Mouse (Mus musculus): ENCODE measurements at regions not wholly inside any gene's neighbourhood (a gene's known extent, or its start where the extent isn't known, plus 50 kb on each side); places are given as distances from the start of the nearest gene placed in this dataset.
"Not testable (repeated sequence)": the region's sequence is repeated elsewhere in the genome, so short reads cannot be mapped to it uniquely, and the experiment has no call there.

GRCm38 (mm10) chr2:92804916-92805315 is 110.0 kb upstream of the Syt13 start:
- H3K4me2 ChIP-seq, result no peak overlapping the region
- H3K36me3 ChIP-seq, result no peaks in the 10 kb centered on the region
- H3K4me1 ChIP-seq (replicated peaks), result peaks cover 21% of the 10 kb centered on the region
- H3K27ac ChIP-seq (ENCODE audit: poor library complexity, severe bottlenecking), result no peak overlapping the region
- ATAC-seq (ENCODE audit: insufficient number of reproducible peaks, low FRiP score), result no peak
- H3K27me3 ChIP-seq (replicated peaks), result peaks cover 29% of the 10 kb centered on the region
- no peak overlapping the region for H3K9ac ChIP-seq
- WGBS, result 71% methylated on average over 1 of the region's 1 CpGs
- H3K9me3 ChIP-seq (replicated peaks), result no peaks in the 10 kb centered on the region
- no peak overlapping the region for H3K4me3 ChIP-seq

DNA sequence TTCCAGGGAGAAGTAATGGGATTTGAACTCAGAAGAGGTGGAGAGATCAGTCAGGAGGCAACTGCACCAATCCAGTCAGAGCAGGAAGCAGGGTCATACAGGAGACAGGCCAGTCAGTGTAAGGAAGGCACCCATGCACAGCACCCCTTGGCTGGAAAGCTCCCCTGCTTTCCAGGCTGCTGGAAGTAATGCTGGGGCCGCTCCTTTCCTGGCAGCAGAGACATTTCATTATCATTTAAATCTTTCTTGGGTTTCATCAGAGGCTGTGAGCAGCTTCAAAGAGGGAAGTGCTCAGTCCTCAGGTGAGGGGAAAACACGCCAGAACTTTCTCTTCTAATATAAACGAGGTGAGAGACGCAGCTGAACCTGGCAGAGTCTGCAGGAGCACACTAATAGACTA is 109.1 kb upstream of the Syt13 start:
- Histone ChIP-seq H3K9ac (no peak overlapping the region), H3K4me1 (replicated peaks) (peaks cover 19% of the 10 kb centered on the region), H3K4me3 (no peak overlapping the region), H3K4me2 (no peak overlapping the region), H3K27me3 (replicated peaks) (peaks cover 29% of the 10 kb centered on the region), H3K27ac (ENCODE audit: poor library complexity, severe bottlenecking) (no peak overlapping the region), H3K9me3 (replicated peaks) (no peaks in the 10 kb centered on the region), H3K36me3 (no peaks in the 10 kb centered on the region)
- no peak for ATAC-seq (ENCODE audit: insufficient number of reproducible peaks, low FRiP score)
- 33% methylated on average over 4 of the region's 4 CpGs for WGBS

- Histone ChIP-seq H3K4me1 (replicated peaks) (peaks cover 12% of the 10 kb centered on the region), H3K9me3 (replicated peaks) (no peaks in the 10 kb centered on the region), H3K4me3 (no peak overlapping the region), H3K9ac (no peak overlapping the region), H3K4me2 (no peak overlapping the region), H3K36me3 (no peaks in the 10 kb centered on the region), H3K27ac (ENCODE audit: poor library complexity, severe bottlenecking) (no peak overlapping the region), H3K27me3 (replicated peaks) (peaks cover 30% of the 10 kb centered on the region)
- no peak for ATAC-seq (ENCODE audit: insufficient number of reproducible peaks, low FRiP score)
- whole genome bisulfite sequencing, result 19% methylated on average over 6 of the region's 7 CpGs
Observed at GRCm38 (mm10) chr2:92806481-92807195, 108.3 kb upstream of the Syt13 start.

- Histone ChIP-seq H3K9ac (no peak overlapping the region), H3K4me3 (no peak overlapping the region), H3K36me3 (no peaks in the 10 kb centered on the region), H3K4me1 (replicated peaks) (peaks cover 12% of the 10 kb centered on the region), H3K4me2 (no peak overlapping the region), H3K27me3 (replicated peaks) (peaks cover 37% of the 10 kb centered on the region), H3K9me3 (replicated peaks) (no peaks in the 10 kb centered on the region), H3K27ac (ENCODE audit: poor library complexity, severe bottlenecking) (no peak overlapping the region)
- WGBS, result 11% methylated on average over 8 of the region's 8 CpGs
- no peak for ATAC-seq (ENCODE audit: insufficient number of reproducible peaks, low FRiP score)
Observed at GRCm38 (mm10) chr2:92807404-92807803, 107.5 kb upstream of the Syt13 start.

DNA sequence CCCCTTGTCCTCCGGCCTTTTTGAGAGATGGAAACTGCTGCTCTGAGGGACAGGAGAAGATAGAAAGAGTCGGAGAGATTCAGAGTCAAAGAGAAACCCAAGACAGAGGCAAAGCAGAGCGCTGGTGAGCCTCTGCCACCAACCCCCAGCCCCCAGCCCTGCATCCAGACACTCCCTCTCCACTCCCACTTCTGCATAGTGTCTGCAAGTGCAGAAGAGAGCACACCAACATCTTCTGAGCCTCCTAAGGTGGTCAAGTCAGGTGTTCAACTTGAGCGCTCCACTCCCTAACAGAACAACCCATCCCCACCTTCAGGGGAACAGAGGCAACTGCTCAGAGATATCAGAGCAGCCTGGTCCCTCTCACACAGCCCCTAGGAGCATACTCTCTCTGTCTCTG is 106.8 kb upstream of the Syt13 start:
- Histone ChIP-seq H3K27ac (ENCODE audit: poor library complexity, severe bottlenecking) (no peak overlapping the region), H3K27me3 (replicated peaks) (peaks cover 41% of the 10 kb centered on the region), H3K4me2 (no peak overlapping the region), H3K9me3 (replicated peaks) (no peaks in the 10 kb centered on the region), H3K36me3 (no peaks in the 10 kb centered on the region), H3K4me3 (no peak overlapping the region), H3K4me1 (replicated peaks) (peaks cover 12% of the 10 kb centered on the region), H3K9ac (no peak overlapping the region)
- ATAC-seq (ENCODE audit: insufficient number of reproducible peaks, low FRiP score), result no peak
- 63% methylated on average over 4 of the region's 4 CpGs for WGBS

DNA sequence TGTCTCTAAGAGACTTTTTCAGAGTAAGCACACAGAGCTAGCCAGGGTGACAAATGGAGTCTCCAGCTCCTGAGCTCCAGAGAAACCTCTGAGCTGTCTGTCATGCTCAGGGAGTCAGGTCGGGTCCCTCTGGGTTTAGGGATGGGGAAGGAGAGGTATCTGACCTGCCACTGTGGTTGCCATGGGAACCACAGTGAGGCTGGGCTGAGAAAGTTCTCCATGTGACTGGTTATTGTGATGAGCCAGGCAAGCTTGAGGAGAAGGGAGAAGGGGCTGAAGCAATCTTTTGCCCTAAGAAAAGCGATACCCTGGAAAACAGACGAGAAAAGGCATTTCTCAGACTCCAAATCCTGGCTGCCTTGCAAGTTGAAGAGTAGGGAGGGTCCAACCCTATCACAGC is 105.7 kb upstream of the Syt13 start:
- Histone ChIP-seq H3K4me1 (replicated peaks) (peaks cover 12% of the 10 kb centered on the region), H3K27me3 (replicated peaks) (peaks cover 41% of the 10 kb centered on the region)
- WGBS, result 39% methylated on average over 3 of the region's 3 CpGs

DNA sequence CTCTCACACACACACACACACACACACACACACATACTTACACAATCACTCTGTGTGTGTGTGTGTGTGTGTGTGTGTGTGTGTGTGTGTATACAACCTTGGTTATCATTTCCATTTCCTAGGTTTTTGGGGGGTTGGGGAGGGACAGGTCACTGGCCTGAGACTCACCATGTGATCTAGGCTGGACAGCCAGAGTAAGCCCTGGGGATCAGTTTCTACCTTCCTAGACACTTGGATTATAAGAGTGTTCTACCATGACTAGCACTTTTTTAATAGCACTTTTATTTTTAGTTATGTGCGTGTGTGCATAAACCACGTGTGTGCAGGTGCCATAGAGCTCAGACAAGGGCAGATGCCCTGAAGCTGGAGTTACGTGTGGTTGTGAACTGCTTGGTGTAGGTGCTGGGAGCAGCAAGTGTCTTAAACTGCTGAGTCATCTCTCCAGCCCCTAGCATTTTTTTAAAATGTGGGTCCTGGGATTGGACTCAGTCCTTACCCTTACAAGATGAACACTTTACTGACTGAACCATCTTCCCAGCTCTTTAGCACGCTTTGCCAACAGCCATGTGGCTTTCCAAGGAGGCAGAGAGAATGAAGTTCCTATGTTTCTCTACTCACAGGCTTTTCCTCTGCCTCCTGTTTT is 105.1 kb upstream of the Syt13 start:
- Histone ChIP-seq H3K4me3 (no peak overlapping the region), H3K9me3 (replicated peaks) (no peaks in the 10 kb centered on the region), H3K4me1 (replicated peaks) (peaks cover 12% of the 10 kb centered on the region), H3K4me2 (no peak overlapping the region), H3K36me3 (no peaks in the 10 kb centered on the region), H3K27me3 (replicated peaks) (peaks cover 44% of the 10 kb centered on the region), H3K9ac (no peak overlapping the region), H3K27ac (ENCODE audit: poor library complexity, severe bottlenecking) (no peak overlapping the region)
- WGBS, result 76% methylated on average over 4 of the region's 4 CpGs
- ATAC-seq (ENCODE audit: insufficient number of reproducible peaks, low FRiP score), result no peak

More for the DNA sequence above, 105.7 kb upstream of the Syt13 start:
- Histone ChIP-seq H3K9ac (no peak overlapping the region), H3K36me3 (no peaks in the 10 kb centered on the region), H3K9me3 (replicated peaks) (no peaks in the 10 kb centered on the region), H3K4me2 (no peak overlapping the region), H3K27ac (ENCODE audit: poor library complexity, severe bottlenecking) (no peak overlapping the region), H3K4me3 (no peak overlapping the region)
- no peak for ATAC-seq (ENCODE audit: insufficient number of reproducible peaks, low FRiP score)

- WGBS, result 5% methylated on average over 6 of the region's 6 CpGs
- H3K9ac ChIP-seq; ATAC-seq (ENCODE audit: insufficient number of reproducible peaks, low FRiP score); H3K36me3 ChIP-seq; H3K4me3 ChIP-seq; H3K9me3 ChIP-seq (replicated peaks); H3K4me2 ChIP-seq; H3K27ac ChIP-seq (ENCODE audit: poor library complexity, severe bottlenecking); H3K4me1 ChIP-seq (replicated peaks): not testable (repeated sequence)
- peaks cover 44% of the 10 kb centered on the region for H3K27me3 ChIP-seq (replicated peaks)
Observed at GRCm38 (mm10) chr2:92810956-92811355, 103.9 kb upstream of the Syt13 start.

DNA sequence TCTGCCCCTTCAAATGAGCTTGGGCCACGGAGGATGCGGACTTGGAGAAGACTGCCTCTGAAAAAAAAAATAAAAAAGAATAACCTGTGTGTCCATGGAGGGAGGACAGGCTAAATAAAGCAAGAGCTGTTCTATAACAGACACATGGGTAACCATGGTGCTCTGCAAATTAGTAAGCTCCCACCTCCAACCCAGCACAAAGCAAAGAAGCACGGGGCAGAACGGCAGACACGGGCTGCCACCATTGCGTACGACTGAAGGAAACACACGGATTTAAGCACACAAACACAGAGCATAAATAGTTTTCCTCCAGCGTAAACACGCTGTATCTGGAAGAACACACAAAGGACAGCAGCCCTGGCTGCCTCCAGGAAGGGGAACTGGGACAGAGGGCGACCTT is 101.9 kb upstream of the Syt13 start:
- H3K27ac ChIP-seq (ENCODE audit: poor library complexity, severe bottlenecking), result no peak overlapping the region
- no peak overlapping the region for H3K9ac ChIP-seq
- no peak for ATAC-seq (ENCODE audit: insufficient number of reproducible peaks, low FRiP score)
- H3K36me3 ChIP-seq, result no peaks in the 10 kb centered on the region
- H3K9me3 ChIP-seq (replicated peaks), result no peaks in the 10 kb centered on the region
- no peak overlapping the region for H3K4me2 ChIP-seq
- no peak overlapping the region for H3K4me3 ChIP-seq
- no peaks in the 10 kb centered on the region for H3K4me1 ChIP-seq (replicated peaks)
- H3K27me3 ChIP-seq (replicated peaks), result peaks cover 34% of the 10 kb centered on the region
- WGBS, result 72% methylated on average over 11 of the region's 11 CpGs

DNA sequence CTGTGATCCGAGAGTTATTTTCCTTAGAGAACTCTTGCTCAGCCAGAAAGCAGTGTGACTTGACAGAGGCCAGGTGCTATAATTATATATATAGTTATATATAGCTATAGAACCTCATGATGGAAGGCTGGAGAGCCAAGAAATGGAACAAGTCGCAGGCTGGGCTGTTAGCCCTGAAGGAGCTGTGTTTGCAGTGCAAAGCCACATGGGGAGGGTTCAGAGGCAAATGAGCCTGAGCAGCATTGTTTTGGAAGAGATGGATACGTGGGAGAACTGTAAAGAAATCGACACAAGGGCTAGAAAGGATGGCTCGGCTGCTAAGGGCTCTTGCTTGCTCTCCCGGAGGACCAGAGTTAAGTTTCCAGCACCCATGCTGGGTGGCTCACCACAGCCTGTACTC is 95.3 kb upstream of the Syt13 start:
- no peak overlapping the region for H3K4me3 ChIP-seq
- no peaks in the 10 kb centered on the region for H3K36me3 ChIP-seq
- H3K9ac ChIP-seq, result no peak overlapping the region
- H3K4me2 ChIP-seq, result no peak overlapping the region
- H3K9me3 ChIP-seq (replicated peaks), result no peaks in the 10 kb centered on the region
- ATAC-seq (ENCODE audit: insufficient number of reproducible peaks, low FRiP score), result no peak
- H3K4me1 ChIP-seq (replicated peaks), result no peaks in the 10 kb centered on the region
- 59% methylated on average over 6 of the region's 6 CpGs for WGBS
- no peak overlapping the region for H3K27ac ChIP-seq (ENCODE audit: poor library complexity, severe bottlenecking)
- H3K27me3 ChIP-seq (replicated peaks), result peaks cover 17% of the 10 kb centered on the region; the same call in 1 of the 2 replicates

DNA sequence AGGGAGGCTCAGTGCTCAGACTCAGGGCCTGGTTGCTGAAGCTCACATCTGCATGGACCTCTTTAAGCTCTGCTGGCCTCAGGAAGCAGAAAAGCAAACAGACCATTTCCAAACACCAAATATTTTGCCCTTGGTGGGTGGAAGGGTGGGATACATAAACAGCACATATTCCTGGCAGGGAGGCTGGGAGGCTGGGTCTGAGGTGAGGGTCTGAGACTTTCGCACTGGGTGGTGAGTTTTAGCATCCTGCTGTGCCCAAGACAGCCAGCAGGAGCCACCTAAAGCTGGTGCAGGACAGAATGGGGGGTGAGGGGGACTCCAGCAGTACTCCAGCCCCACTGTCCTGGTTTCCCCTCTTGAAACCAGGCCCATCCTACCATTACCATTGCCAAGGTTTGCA is 90.6 kb upstream of the Syt13 start:
- Histone ChIP-seq H3K9ac (no peak overlapping the region), H3K9me3 (replicated peaks) (no peaks in the 10 kb centered on the region), H3K36me3 (no peaks in the 10 kb centered on the region), H3K4me3 (no peak overlapping the region), H3K4me1 (replicated peaks) (peaks cover 7% of the 10 kb centered on the region), H3K4me2 (no peak overlapping the region), H3K27ac (ENCODE audit: poor library complexity, severe bottlenecking) (no peak overlapping the region), H3K27me3 (replicated peaks) (peaks cover 10% of the 10 kb centered on the region; the same call in 1 of the 2 replicates)
- ATAC-seq (ENCODE audit: insufficient number of reproducible peaks, low FRiP score), result no peak
- WGBS, result 78% methylated on average over 1 of the region's 1 CpGs

- no peak overlapping the region for H3K27ac ChIP-seq (ENCODE audit: poor library complexity, severe bottlenecking)
- H3K4me2 ChIP-seq, result no peak overlapping the region
- no peak for ATAC-seq (ENCODE audit: insufficient number of reproducible peaks, low FRiP score)
- H3K9me3 ChIP-seq (replicated peaks), result no peaks in the 10 kb centered on the region
- H3K27me3 ChIP-seq (replicated peaks), result peaks cover 10% of the 10 kb centered on the region; the same call in 1 of the 2 replicates
- WGBS, result 18% methylated on average over 6 of the region's 6 CpGs
- H3K9ac ChIP-seq, result no peak overlapping the region
- H3K36me3 ChIP-seq, result no peaks in the 10 kb centered on the region
- H3K4me1 ChIP-seq (replicated peaks), result peaks cover 7% of the 10 kb centered on the region
- H3K4me3 ChIP-seq, result no peak overlapping the region
Observed at GRCm38 (mm10) chr2:92825395-92825794, 89.5 kb upstream of the Syt13 start.
